Mouse (Mus musculus) bone marrow macrophage, adult 2 months (primary cell): ENCODE results near the gene Ccdc102a.

Experiments
- CTCF ChIP-seq: IDR thresholded peaks from 2 replicates; pipeline ENCODE4 v1.5.1; 2012; ENCODE audit warnings: low read depth, mild to moderate bottlenecking, low read length, moderate library complexity
- POLR2A ChIP-seq: IDR thresholded peaks from 2 replicates; pipeline ENCODE4 v1.6.1; 2012; ENCODE audit warnings: mild to moderate bottlenecking, low read depth, low read length, borderline replicate concordance

DNA sequence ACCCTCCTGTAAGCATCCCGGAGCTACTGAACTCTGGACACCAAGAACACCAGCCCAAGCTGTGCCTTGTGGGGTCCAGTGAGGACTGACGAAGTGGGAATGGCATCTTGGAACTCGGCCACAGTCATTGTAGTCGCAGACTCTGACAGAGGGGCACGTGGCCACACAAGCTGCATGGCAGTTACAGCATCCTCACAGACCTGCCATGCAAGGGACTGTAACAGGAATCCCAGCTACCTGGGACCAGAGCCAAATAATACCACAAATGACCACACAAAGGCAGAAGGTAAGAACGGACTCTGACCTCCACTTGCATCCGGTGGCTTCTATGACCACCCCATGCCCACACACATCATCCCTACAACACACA is 36.5 kb upstream of the Ccdc102a start:
- no peak for TF ChIP-seq POLR2A
- TF ChIP-seq CTCF: no peak
